Mouse (Mus musculus): ENCODE data around the gene Ppfia2.

Gene Ppfia2

GRCm38 (mm10) chr10:106469855-106470532 lies at the start of gene Ppfia2:
Gene Ppfia2 (plus strand): TSS chr10:106470339.
- DNase-seq (ENCODE audit: low read depth, low spot score): no peak

- DNase-seq (ENCODE audit: low read depth, low spot score): no peak
These were observed 1.0 kb upstream of the Ppfia2 start for GRCm38 (mm10) chr10:106468956-106469721.

- DNase-seq (ENCODE audit: low read depth, low spot score): no peak
These were observed 530 bp downstream of the Ppfia2 start for GRCm38 (mm10) chr10:106470533-106471205.

- no peak for DNase-seq (ENCODE audit: low read depth, low spot score)
These were observed 39.4 kb downstream of the Ppfia2 start for GRCm38 (mm10) chr10:106509281-106510165.

GRCm38 (mm10) chr10:106566036-106566435 lies 95.9 kb downstream of the Ppfia2 start:
- DNase-seq (ENCODE audit: low read depth, low spot score): no peak

- no peak for DNase-seq (ENCODE audit: low read depth, low spot score)
These were observed 114.9 kb downstream of the Ppfia2 start for GRCm38 (mm10) chr10:106585026-106585425.

GRCm38 (mm10) chr10:106585476-106586080 lies 115.4 kb downstream of the Ppfia2 start:
- no peak for DNase-seq (ENCODE audit: low read depth, low spot score)

- DNase-seq (ENCODE audit: low read depth, low spot score): no peak
These were observed 117.7 kb downstream of the Ppfia2 start for GRCm38 (mm10) chr10:106587817-106588216.

- no peak for DNase-seq (ENCODE audit: low read depth, low spot score)
These were observed 120.8 kb downstream of the Ppfia2 start for GRCm38 (mm10) chr10:106590944-106591343.

GRCm38 (mm10) chr10:106596976-106597375 lies 126.8 kb downstream of the Ppfia2 start:
- no peak for DNase-seq (ENCODE audit: low read depth, low spot score)

- no peak for DNase-seq (ENCODE audit: low read depth, low spot score)
These were observed 133.3 kb downstream of the Ppfia2 start for GRCm38 (mm10) chr10:106603319-106603898.

GRCm38 (mm10) chr10:106609177-106609981 lies 139.2 kb downstream of the Ppfia2 start:
- DNase-seq (ENCODE audit: low read depth, low spot score): no peak

GRCm38 (mm10) chr10:106610222-106610621 lies 140.1 kb downstream of the Ppfia2 start:
- no peak for DNase-seq (ENCODE audit: low read depth, low spot score)

GRCm38 (mm10) chr10:106618194-106618593 lies 148.1 kb downstream of the Ppfia2 start:
- DNase-seq (ENCODE audit: low read depth, low spot score): no peak

- DNase-seq (ENCODE audit: low read depth, low spot score): no peak
These were observed 150.8 kb downstream of the Ppfia2 start for GRCm38 (mm10) chr10:106620952-106621351.

- no peak for DNase-seq (ENCODE audit: low read depth, low spot score)
These were observed 153.2 kb downstream of the Ppfia2 start for GRCm38 (mm10) chr10:106623342-106623741.

- DNase-seq (ENCODE audit: low read depth, low spot score): no peak
These were observed 162.2 kb downstream of the Ppfia2 start for GRCm38 (mm10) chr10:106632171-106632935.

GRCm38 (mm10) chr10:106633898-106634297 lies 163.8 kb downstream of the Ppfia2 start:
- no peak for DNase-seq (ENCODE audit: low read depth, low spot score)

GRCm38 (mm10) chr10:106652276-106652675 lies 182.1 kb downstream of the Ppfia2 start:
- no peak for DNase-seq (ENCODE audit: low read depth, low spot score)

Measured in c-Kit-negative CD71-positive TER-119-positive erythroid progenitor cells, embryonic 14.5 days (primary cell).